Mouse (Mus musculus): ENCODE results near the gene Psmg4.
A peak's percentile ranks its signal among the peaks of the same experiment; 100 is the strongest.

The Psmg4 gene

DNA sequence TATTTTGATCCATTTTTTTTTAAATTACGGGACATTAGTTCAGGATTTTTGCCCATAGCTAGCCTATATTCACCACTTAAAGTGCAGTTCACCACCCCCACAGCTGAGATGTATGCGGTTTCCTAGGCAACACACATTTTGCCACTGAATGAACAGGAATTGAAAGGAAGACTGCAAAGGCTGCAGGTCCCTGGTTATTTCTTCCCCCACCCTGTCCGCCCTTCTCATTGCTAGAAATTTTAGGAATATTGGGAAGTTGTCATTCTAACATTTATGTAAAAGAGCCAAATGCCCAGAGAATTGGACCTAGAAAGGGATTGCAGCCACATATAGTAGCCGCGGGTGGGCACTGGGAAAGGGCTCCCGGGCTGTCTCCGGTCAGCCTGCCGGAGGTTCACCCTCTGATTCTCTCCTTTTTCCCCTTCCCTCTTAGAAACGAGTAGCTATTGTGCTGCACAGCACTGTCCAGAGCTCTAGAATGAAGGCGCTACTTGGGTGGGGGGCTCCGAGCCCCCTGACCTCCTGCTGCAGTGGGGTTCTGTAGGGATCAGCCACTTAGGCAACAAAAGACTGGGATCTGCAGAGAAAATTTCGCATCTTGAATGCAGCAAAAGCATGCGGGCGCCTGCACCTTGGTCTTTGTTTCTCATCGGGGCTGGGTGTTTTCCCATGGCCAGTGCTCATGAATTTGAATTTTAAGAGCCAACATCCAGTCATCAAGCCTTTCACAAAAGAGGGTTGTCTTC, 29.3 kb upstream of the Psmg4 start:
- H3K4me1 ChIP-seq (replicated peaks; ENCODE audit: low read depth, low read length): peaks cover 56% of the 10 kb centered on the region
- no peaks in the 10 kb centered on the region for H3K27me3 ChIP-seq (ENCODE audit: insufficient read depth, low read length)
- no peak for TF ChIP-seq NANOG (IDR thresholded peaks at IDR 0.05; ENCODE audit: borderline replicate concordance, low read length)
- TF ChIP-seq POU5F1 (IDR thresholded peaks at IDR 0.05; ENCODE audit: borderline replicate concordance, low read length): no peak
- no peak for TF ChIP-seq CTCF (conservative IDR thresholded peaks at IDR 0.05; ENCODE audit: low read length)
- peak overlapping the region; percentile 65 for H3K4me3 ChIP-seq (replicated peaks; ENCODE audit: low read length)
- peaks cover 9% of the 10 kb centered on the region for H3K36me3 ChIP-seq (ENCODE audit: insufficient read depth, low read length)
- no peaks in the 10 kb centered on the region for H3K9me3 ChIP-seq (ENCODE audit: low read length)

DNA sequence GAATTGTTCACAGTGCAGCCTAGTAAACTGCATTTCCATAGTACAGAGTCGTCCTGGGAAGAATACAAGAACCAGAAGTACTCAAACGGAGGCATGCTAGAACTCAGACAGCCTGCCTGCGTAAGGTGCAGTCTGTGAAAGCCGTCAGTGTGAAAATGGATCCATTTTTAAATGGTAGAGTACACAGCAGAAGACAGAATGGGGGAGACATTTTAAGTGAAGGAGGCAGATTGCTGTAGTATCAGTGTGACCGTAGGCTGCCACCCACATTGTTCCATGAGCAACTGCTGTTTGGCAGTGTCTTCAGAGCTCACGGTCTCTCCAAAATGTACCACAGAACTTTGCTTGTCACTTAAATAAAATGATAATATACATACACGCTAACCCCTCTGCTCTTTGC, 28.5 kb upstream of the Psmg4 start:
- H3K4me1 ChIP-seq (replicated peaks; ENCODE audit: low read depth, low read length): peaks cover 48% of the 10 kb centered on the region
- H3K9me3 ChIP-seq (ENCODE audit: low read length): no peaks in the 10 kb centered on the region
- no peaks in the 10 kb centered on the region for H3K27me3 ChIP-seq (ENCODE audit: insufficient read depth, low read length)
- TF ChIP-seq NANOG (IDR thresholded peaks at IDR 0.05; ENCODE audit: borderline replicate concordance, low read length) (no peak), CTCF (conservative IDR thresholded peaks at IDR 0.05; ENCODE audit: low read length) (no peak), POU5F1 (IDR thresholded peaks at IDR 0.05; ENCODE audit: borderline replicate concordance, low read length) (no peak)
- H3K36me3 ChIP-seq (ENCODE audit: insufficient read depth, low read length): peaks cover under 1% of the 10 kb centered on the region; the same call in 1 of the 2 replicates
- H3K4me3 ChIP-seq (replicated peaks; ENCODE audit: low read length): peak overlapping the region; percentile 65

DNA sequence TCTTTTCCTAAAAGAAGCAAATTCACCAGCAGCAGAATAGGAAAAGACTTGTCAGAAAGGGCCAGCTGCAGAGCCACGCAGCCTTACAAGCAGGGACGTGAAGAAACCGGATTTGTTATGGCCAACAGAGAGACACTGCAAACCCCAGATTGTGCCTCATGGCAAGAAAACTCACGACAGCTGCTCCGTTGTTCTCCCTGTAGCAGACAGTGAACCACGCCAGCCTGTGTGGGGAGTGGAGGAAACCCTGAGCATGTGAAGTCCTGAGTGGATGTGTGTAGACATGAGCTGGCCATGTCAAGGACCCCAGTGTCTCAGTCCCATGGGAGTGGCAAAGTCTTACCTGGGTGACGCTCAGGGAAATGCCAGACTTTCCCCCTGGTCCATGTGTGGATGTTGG, 26.2 kb upstream of the Psmg4 start:
- Histone ChIP-seq H3K4me1 (replicated peaks; ENCODE audit: low read depth, low read length) (peaks cover 38% of the 10 kb centered on the region), H3K4me3 (replicated peaks; ENCODE audit: low read length) (no peak overlapping the region), H3K36me3 (ENCODE audit: insufficient read depth, low read length) (no peaks in the 10 kb centered on the region), H3K9me3 (ENCODE audit: low read length) (no peaks in the 10 kb centered on the region), H3K27me3 (ENCODE audit: insufficient read depth, low read length) (no peaks in the 10 kb centered on the region)
- no peak for TF ChIP-seq CTCF (conservative IDR thresholded peaks at IDR 0.05; ENCODE audit: low read length)
- no peak for TF ChIP-seq POU5F1 (IDR thresholded peaks at IDR 0.05; ENCODE audit: borderline replicate concordance, low read length)
- TF ChIP-seq NANOG (IDR thresholded peaks at IDR 0.05; ENCODE audit: borderline replicate concordance, low read length): no peak

DNA sequence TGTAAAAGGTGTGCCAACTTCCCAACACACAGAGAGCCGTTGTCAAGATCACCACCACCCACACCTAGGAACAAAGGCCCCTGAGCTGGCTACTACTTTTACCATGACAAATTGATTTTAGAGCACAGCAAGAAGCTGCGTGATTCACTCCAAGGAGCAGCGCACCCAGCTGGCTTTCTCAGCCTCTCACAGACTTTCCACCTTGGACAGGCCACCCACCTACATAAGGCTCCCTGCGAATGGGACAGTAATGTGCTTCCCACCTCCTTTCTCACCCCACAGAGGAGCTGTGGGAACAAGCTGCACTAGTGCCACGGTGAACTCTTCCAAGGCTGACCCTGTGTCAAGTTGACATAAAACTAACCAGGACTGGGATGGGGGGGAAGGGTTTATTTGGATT, 19.4 kb upstream of the Psmg4 start:
- Histone ChIP-seq H3K4me1 (replicated peaks; ENCODE audit: low read depth, low read length) (peaks cover 30% of the 10 kb centered on the region), H3K4me3 (replicated peaks; ENCODE audit: low read length) (no peak overlapping the region), H3K9me3 (ENCODE audit: low read length) (peaks cover 6% of the 10 kb centered on the region), H3K27me3 (ENCODE audit: insufficient read depth, low read length) (no peaks in the 10 kb centered on the region), H3K36me3 (ENCODE audit: insufficient read depth, low read length) (no peaks in the 10 kb centered on the region)
- TF ChIP-seq POU5F1 (IDR thresholded peaks at IDR 0.05; ENCODE audit: borderline replicate concordance, low read length): no peak
- TF ChIP-seq NANOG (IDR thresholded peaks at IDR 0.05; ENCODE audit: borderline replicate concordance, low read length): no peak
- no peak for TF ChIP-seq CTCF (conservative IDR thresholded peaks at IDR 0.05; ENCODE audit: low read length)

DNA sequence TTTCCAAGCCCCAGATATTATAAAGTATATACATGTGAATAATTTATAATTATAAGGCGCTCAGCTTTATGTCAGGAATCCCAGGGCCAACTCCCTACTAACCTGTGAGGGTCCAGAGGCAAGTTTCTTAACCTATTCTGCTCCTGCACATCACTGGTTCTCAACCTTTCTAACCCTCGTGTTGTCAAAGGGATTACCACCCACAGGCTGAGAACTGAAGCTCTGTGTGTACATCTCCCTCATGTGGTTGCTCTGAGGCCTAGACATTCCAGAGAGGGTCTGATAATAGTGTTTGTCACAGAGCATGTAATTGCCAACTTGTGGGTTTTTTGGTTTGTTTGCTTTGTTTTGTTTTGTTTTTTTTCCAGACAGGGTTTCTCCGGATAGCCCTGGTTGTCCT, 15.8 kb upstream of the Psmg4 start:
- Histone ChIP-seq H3K4me1 (replicated peaks; ENCODE audit: low read depth, low read length) (peaks cover 65% of the 10 kb centered on the region), H3K4me3 (replicated peaks; ENCODE audit: low read length) (no peak overlapping the region), H3K36me3 (ENCODE audit: insufficient read depth, low read length) (no peaks in the 10 kb centered on the region), H3K9me3 (ENCODE audit: low read length) (peaks cover 6% of the 10 kb centered on the region), H3K27me3 (ENCODE audit: insufficient read depth, low read length) (no peaks in the 10 kb centered on the region)
- TF ChIP-seq NANOG (IDR thresholded peaks at IDR 0.05; ENCODE audit: borderline replicate concordance, low read length): no peak
- no peak for TF ChIP-seq POU5F1 (IDR thresholded peaks at IDR 0.05; ENCODE audit: borderline replicate concordance, low read length)
- TF ChIP-seq CTCF (conservative IDR thresholded peaks at IDR 0.05; ENCODE audit: low read length): no peak

DNA sequence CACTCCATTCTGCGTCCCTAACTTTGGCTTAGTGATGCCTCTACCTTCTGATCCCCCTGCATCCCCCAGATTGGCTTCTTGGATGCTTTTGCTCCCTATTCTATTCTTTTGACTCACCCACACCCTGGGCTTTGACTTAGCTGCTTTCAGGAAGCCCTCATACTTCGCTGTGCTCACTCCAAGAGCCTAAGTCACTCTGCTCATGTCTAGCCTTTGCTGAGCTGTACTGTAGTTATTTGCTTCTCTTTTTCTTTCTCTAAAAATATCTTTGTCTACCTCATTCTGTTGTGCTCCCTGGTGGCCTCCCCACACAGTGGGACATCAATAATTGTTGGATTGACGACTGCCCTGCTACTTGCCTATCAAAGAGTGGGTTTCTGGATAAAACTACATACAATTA, 14.6 kb upstream of the Psmg4 start:
- no peak for TF ChIP-seq NANOG (IDR thresholded peaks at IDR 0.05; ENCODE audit: borderline replicate concordance, low read length)
- Histone ChIP-seq H3K36me3 (ENCODE audit: insufficient read depth, low read length) (no peaks in the 10 kb centered on the region), H3K4me1 (replicated peaks; ENCODE audit: low read depth, low read length) (peaks cover 76% of the 10 kb centered on the region), H3K9me3 (ENCODE audit: low read length) (no peaks in the 10 kb centered on the region), H3K27me3 (ENCODE audit: insufficient read depth, low read length) (no peaks in the 10 kb centered on the region), H3K4me3 (replicated peaks; ENCODE audit: low read length) (peak overlapping the region; percentile 73; the same call in 1 of the 2 replicates)

DNA sequence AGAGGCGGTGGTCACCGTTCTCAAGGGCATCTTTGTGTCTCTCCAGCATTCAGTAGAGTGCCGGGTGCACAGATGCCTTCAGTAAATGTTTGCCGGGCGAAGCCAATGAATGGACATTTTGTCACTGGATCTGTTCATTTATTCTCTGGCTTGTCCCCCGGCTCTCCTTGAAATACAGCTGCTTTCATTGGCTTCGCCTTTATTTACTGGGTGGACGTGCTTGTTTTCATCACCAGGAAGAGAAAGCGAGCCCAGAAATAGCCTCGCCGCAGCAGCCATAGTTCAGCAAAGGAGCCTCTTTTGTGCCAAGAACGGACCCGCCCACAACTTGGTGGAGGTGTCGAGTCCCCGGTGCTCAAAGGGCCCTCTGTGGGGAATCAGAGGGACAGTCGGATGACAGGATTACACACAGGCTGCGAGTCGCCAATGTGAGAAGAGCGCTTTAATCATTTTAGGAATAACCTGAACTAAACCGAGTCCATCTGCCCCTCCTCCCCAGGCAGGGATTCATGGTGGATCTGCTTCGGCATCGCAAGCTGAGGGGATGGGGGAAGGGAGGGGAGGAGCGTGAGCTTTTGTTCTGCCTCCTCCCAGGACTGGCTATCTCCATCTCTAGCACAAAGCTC, 13.9 kb upstream of the Psmg4 start:
- Histone ChIP-seq H3K9me3 (ENCODE audit: low read length) (no peaks in the 10 kb centered on the region), H3K27me3 (ENCODE audit: insufficient read depth, low read length) (no peaks in the 10 kb centered on the region), H3K4me3 (replicated peaks; ENCODE audit: low read length) (peak overlapping the region; percentile 73), H3K4me1 (replicated peaks; ENCODE audit: low read depth, low read length) (peaks cover 83% of the 10 kb centered on the region), H3K36me3 (ENCODE audit: insufficient read depth, low read length) (no peaks in the 10 kb centered on the region)
- no peak for TF ChIP-seq CTCF (conservative IDR thresholded peaks at IDR 0.05; ENCODE audit: low read length)
- TF ChIP-seq POU5F1 (IDR thresholded peaks at IDR 0.05; ENCODE audit: borderline replicate concordance, low read length): no peak
- TF ChIP-seq NANOG (IDR thresholded peaks at IDR 0.05; ENCODE audit: borderline replicate concordance, low read length): no peak

DNA sequence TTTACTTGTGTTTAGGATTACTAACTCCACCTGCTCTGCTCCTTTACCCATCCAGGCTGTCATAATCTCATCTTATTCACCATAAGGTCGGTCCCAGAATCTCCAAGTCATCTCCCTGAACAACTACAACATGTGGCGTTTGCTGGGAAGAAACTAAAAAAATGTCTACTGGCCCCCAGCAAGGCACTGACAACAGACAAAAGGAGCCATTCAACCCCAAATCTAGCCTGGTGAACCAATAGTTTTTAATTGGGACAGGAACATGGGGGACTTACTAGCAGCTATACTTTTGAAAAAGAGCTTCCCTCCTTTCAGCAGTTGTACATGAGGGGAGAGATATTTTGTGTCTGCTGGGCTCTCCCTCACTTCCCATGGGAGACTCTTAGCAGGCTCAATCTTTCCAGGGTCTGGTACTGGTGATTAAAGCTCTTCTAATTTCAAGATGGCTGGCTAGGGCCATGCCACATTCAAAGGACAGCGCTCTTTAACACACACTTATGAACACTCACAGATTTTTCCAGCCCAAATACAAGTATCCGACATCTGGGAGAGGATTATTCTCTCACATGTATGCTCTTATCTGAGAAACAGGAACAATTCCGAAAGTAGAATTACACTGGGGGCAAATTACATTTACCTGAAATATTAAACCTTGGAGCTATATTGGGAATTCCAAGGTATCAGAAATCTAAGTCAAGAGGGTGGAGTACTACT, 13.1 kb upstream of the Psmg4 start:
- no peaks in the 10 kb centered on the region for H3K27me3 ChIP-seq (ENCODE audit: insufficient read depth, low read length)
- TF ChIP-seq POU5F1 (IDR thresholded peaks at IDR 0.05; ENCODE audit: borderline replicate concordance, low read length): no peak
- no peak for TF ChIP-seq CTCF (conservative IDR thresholded peaks at IDR 0.05; ENCODE audit: low read length)
- TF ChIP-seq NANOG (IDR thresholded peaks at IDR 0.05; ENCODE audit: borderline replicate concordance, low read length): no peak
- no peaks in the 10 kb centered on the region for H3K36me3 ChIP-seq (ENCODE audit: insufficient read depth, low read length)
- H3K4me1 ChIP-seq (replicated peaks; ENCODE audit: low read depth, low read length): peaks cover 85% of the 10 kb centered on the region
- H3K9me3 ChIP-seq (ENCODE audit: low read length): no peaks in the 10 kb centered on the region
- H3K4me3 ChIP-seq (replicated peaks; ENCODE audit: low read length): peak overlapping the region; percentile 73
